Mouse (Mus musculus) forebrain, embryonic 12.5 days (tissue): ENCODE measurements around the gene Slf1. TPM values are rescaled to one million over a fixed set of nuclear protein-coding genes. Genes with fewer than 3 reads are reported as not detected.
A peak's percentile ranks its signal among the peaks of the same experiment; 100 is the strongest.
"Not testable (repeated sequence)": the region's sequence is repeated elsewhere in the genome, so short reads cannot be mapped to it uniquely, and the experiment has no call there.

ENCODE experiments used
- ATAC-seq: fragments of 200-750 bp; cut with Nextera tagmentation; 2 replicates; pipeline ENCODE4 v1.8.0; 2017; ENCODE audit warnings: moderate TSS enrichment; ENCODE audit not compliant: low FRiP score
- H3K27ac ChIP-seq: fragments of 300-500 bp; sonication (generic); 2 replicates; pipeline ENCODE4 v1.5.1; 2016; ENCODE audit warnings: mild to moderate bottlenecking
- H3K27me3 ChIP-seq: fragments of 300-500 bp; sonication (generic); 2 replicates; pipeline ENCODE4 v1.6.1; 2016; ENCODE audit warnings: mild to moderate bottlenecking
- H3K36me3 ChIP-seq: fragments of 300-500 bp; sonication (generic); replicated peaks from 2 replicates; pipeline ENCODE4 v1.6.1; 2016; ENCODE audit warnings: mild to moderate bottlenecking
- H3K4me1 ChIP-seq: fragments of 300-500 bp; sonication (generic); 2 replicates; pipeline ENCODE4 v1.6.1; 2016
- H3K4me2 ChIP-seq: fragments of 300-500 bp; sonication (generic); 2 replicates; pipeline ENCODE4 v1.6.1; 2016; ENCODE audit warnings: mild to moderate bottlenecking, moderate library complexity
- H3K4me3 ChIP-seq: fragments of 300-500 bp; sonication (generic); replicated peaks from 2 replicates; pipeline ENCODE4 v1.5.1; 2016; ENCODE audit warnings: mild to moderate bottlenecking
- H3K9ac ChIP-seq: fragments of 300-500 bp; sonication (generic); 2 replicates; pipeline ENCODE4 v1.6.1; 2016; ENCODE audit warnings: mild to moderate bottlenecking
- H3K9me3 ChIP-seq: fragments of 300-500 bp; sonication (generic); 2 replicates; pipeline ENCODE4 v1.6.1; 2016
- WGBS: fragments of 180-500 bp; shearing (Covaris S2); methylation state at CpG from one replicate; pipeline ENCODE4 v1.1.7; 2016; 5-methylcytosine and 5-hydroxymethylcytosine counted together
- polyA plus RNA-seq: library from polyadenylated mRNA; unstranded; fragments of >200 nt; fragmentation: Nextera tagmentation; extraction: Ambion mirVana; gene quantifications from 2 replicates; pipeline ENCODE4 v1.2.1, GENCODE M21; 2016

Slf1 gene
- polyA plus RNA-seq: 54.9 and 63.8 TPM in 2 replicates

GRCm38 (mm10) chr13:77134931-77135620, at the start of gene Slf1, which contains the start of gene 2210408I21Rik:
Slf1 (minus strand) TSS chr13:77135473.
2210408I21Rik (plus strand) TSS chr13:77135540.
- peak within 1 kb of the TSS; percentile 87 for H3K9ac ChIP-seq
- WGBS: under 1% methylated on average over 65 of the region's 65 CpGs
- no peaks in the 10 kb centered on the region for H3K36me3 ChIP-seq
- H3K27me3 ChIP-seq: no peaks in the 10 kb centered on the region
- H3K9me3 ChIP-seq: no peaks in the 10 kb centered on the region
- H3K4me1 ChIP-seq: peaks cover 5% of the 10 kb centered on the region; the same call in 1 of the 2 replicates
- peak within 1 kb of the TSS; percentile 86 for H3K4me3 ChIP-seq
- peak within 1 kb of the TSS; percentile 61 for H3K4me2 ChIP-seq
- H3K27ac ChIP-seq: peak within 1 kb of the TSS; percentile 95
- ATAC-seq: peak; percentile 98

GRCm38 (mm10) chr13:77177931-77178330, 42.7 kb upstream of the Slf1 start:
- H3K4me1 ChIP-seq: no peaks in the 10 kb centered on the region
- no peaks in the 10 kb centered on the region; the same call in 1 of the 2 replicates for H3K36me3 ChIP-seq
- H3K27ac ChIP-seq: no peak overlapping the region
- H3K4me2 ChIP-seq: no peak overlapping the region
- H3K27me3 ChIP-seq: no peaks in the 10 kb centered on the region
- H3K9ac ChIP-seq: no peak overlapping the region
- no peaks in the 10 kb centered on the region for H3K9me3 ChIP-seq
- no peak overlapping the region for H3K4me3 ChIP-seq
- no peak for ATAC-seq

- Histone ChIP-seq H3K4me3 (no peak overlapping the region), H3K9me3 (no peaks in the 10 kb centered on the region), H3K4me2 (no peak overlapping the region), H3K4me1 (peaks cover 5% of the 10 kb centered on the region; the same call in 1 of the 2 replicates), H3K27ac (no peak overlapping the region), H3K9ac (no peak overlapping the region), H3K36me3 (no peaks in the 10 kb centered on the region), H3K27me3 (no peaks in the 10 kb centered on the region)
- no peak for ATAC-seq
- WGBS: 86% methylated on average over 2 of the region's 2 CpGs
Measured at GRCm38 (mm10) chr13:77140890-77141289, 5.6 kb upstream of the Slf1 start.

- Histone ChIP-seq H3K4me3 (peak overlapping the region; percentile 86), H3K4me2 (peak overlapping the region; percentile 61), H3K27me3 (no peaks in the 10 kb centered on the region), H3K36me3 (no peaks in the 10 kb centered on the region), H3K4me1 (peaks cover 5% of the 10 kb centered on the region; the same call in 1 of the 2 replicates), H3K9ac (peak overlapping the region; percentile 87), H3K27ac (peak overlapping the region; percentile 95; the same call in 1 of the 2 replicates), H3K9me3 (no peaks in the 10 kb centered on the region)
- peak; percentile 78 for ATAC-seq
- under 1% methylated on average over 11 of the region's 11 CpGs for WGBS
Measured at GRCm38 (mm10) chr13:77135621-77135981, 328 bp upstream of the Slf1 start.

GRCm38 (mm10) chr13:77131132-77131531, 4.1 kb downstream of the Slf1 start:
- Histone ChIP-seq H3K4me2 (no peak overlapping the region), H3K27me3 (no peaks in the 10 kb centered on the region), H3K9me3 (no peaks in the 10 kb centered on the region), H3K4me1 (peaks cover under 1% of the 10 kb centered on the region; the same call in 1 of the 2 replicates), H3K4me3 (no peak overlapping the region), H3K27ac (no peak overlapping the region), H3K36me3 (no peaks in the 10 kb centered on the region), H3K9ac (no peak overlapping the region)
- 90% methylated on average over 2 of the region's 2 CpGs for WGBS
- no peak for ATAC-seq

GRCm38 (mm10) chr13:77128240-77128639, 7.0 kb downstream of the Slf1 start:
- ATAC-seq: no peak
- Histone ChIP-seq H3K27me3 (no peaks in the 10 kb centered on the region), H3K27ac (no peak overlapping the region), H3K9ac (no peak overlapping the region), H3K4me1 (no peaks in the 10 kb centered on the region), H3K4me3 (no peak overlapping the region), H3K9me3 (no peaks in the 10 kb centered on the region), H3K36me3 (peaks cover 7% of the 10 kb centered on the region; the same call in 1 of the 2 replicates), H3K4me2 (no peak overlapping the region)
- 95% methylated on average over 2 of the region's 2 CpGs for WGBS

- no peaks in the 10 kb centered on the region for H3K9me3 ChIP-seq
- no peak overlapping the region for H3K9ac ChIP-seq
- H3K4me3 ChIP-seq: no peak overlapping the region
- WGBS: 80% methylated on average over 3 of the region's 3 CpGs
- no peaks in the 10 kb centered on the region for H3K4me1 ChIP-seq
- no peak overlapping the region for H3K27ac ChIP-seq
- H3K27me3 ChIP-seq: no peaks in the 10 kb centered on the region
- peaks cover 9% of the 10 kb centered on the region for H3K36me3 ChIP-seq
- no peak for ATAC-seq
- H3K4me2 ChIP-seq: no peak overlapping the region
Measured at GRCm38 (mm10) chr13:77125159-77125558, 10.1 kb downstream of the Slf1 start.

- WGBS: 95% methylated on average over 4 of the region's 4 CpGs
- no peak overlapping the region for H3K27ac ChIP-seq
Measured at GRCm38 (mm10) chr13:77118695-77119094, 16.6 kb downstream of the Slf1 start.

GRCm38 (mm10) chr13:77107734-77108133, 27.5 kb downstream of the Slf1 start:
- H3K4me3 ChIP-seq: no peak overlapping the region
- ATAC-seq: no peak
- no peaks in the 10 kb centered on the region for H3K27me3 ChIP-seq
- no peak overlapping the region for H3K27ac ChIP-seq
- H3K9ac ChIP-seq: no peak overlapping the region
- no peaks in the 10 kb centered on the region for H3K9me3 ChIP-seq
- H3K4me1 ChIP-seq: no peaks in the 10 kb centered on the region
- no peak overlapping the region for H3K4me2 ChIP-seq
- peaks cover 7% of the 10 kb centered on the region for H3K36me3 ChIP-seq

More at GRCm38 (mm10) chr13:77118695-77119094, 16.6 kb downstream of the Slf1 start:
- Histone ChIP-seq H3K4me3 (no peak overlapping the region), H3K9me3 (no peaks in the 10 kb centered on the region), H3K9ac (no peak overlapping the region), H3K27me3 (no peaks in the 10 kb centered on the region), H3K36me3 (peaks cover 2% of the 10 kb centered on the region; the same call in 1 of the 2 replicates), H3K4me2 (no peak overlapping the region), H3K4me1 (no peaks in the 10 kb centered on the region)
- ATAC-seq: no peak

- H3K27ac ChIP-seq, H3K9ac ChIP-seq, H3K4me1 ChIP-seq, ATAC-seq, H3K4me2 ChIP-seq, H3K9me3 ChIP-seq, H3K27me3 ChIP-seq, H3K4me3 ChIP-seq: not testable (repeated sequence)
- H3K36me3 ChIP-seq: peaks cover 27% of the 10 kb centered on the region
- WGBS: 88% methylated on average over 1 of the region's 1 CpGs
Measured at GRCm38 (mm10) chr13:77092876-77093275, 42.4 kb downstream of the Slf1 start.

- Histone ChIP-seq H3K4me3 (no peak overlapping the region), H3K27me3 (no peaks in the 10 kb centered on the region), H3K4me1 (no peaks in the 10 kb centered on the region), H3K27ac (no peak overlapping the region), H3K4me2 (no peak overlapping the region), H3K36me3 (peaks cover 2% of the 10 kb centered on the region), H3K9ac (no peak overlapping the region), H3K9me3 (peaks cover 5% of the 10 kb centered on the region; the same call in 1 of the 2 replicates)
- ATAC-seq: no peak
Measured at GRCm38 (mm10) chr13:77072030-77072429, 63.2 kb downstream of the Slf1 start.

- Histone ChIP-seq H3K27me3 (no peaks in the 10 kb centered on the region), H3K27ac (no peak overlapping the region), H3K9ac (no peak overlapping the region), H3K9me3 (no peaks in the 10 kb centered on the region), H3K4me3 (no peak overlapping the region), H3K4me2 (no peak overlapping the region), H3K36me3 (no peaks in the 10 kb centered on the region), H3K4me1 (no peaks in the 10 kb centered on the region)
- WGBS: 96% methylated on average over 1 of the region's 1 CpGs
- ATAC-seq: no peak
Measured at GRCm38 (mm10) chr13:77068847-77069246, 66.4 kb downstream of the Slf1 start.

GRCm38 (mm10) chr13:77063221-77063620, 72.1 kb downstream of the Slf1 start:
- H3K4me2 ChIP-seq: no peak overlapping the region
- no peak for ATAC-seq
- no peak overlapping the region for H3K9ac ChIP-seq
- H3K4me3 ChIP-seq: no peak overlapping the region
- whole genome bisulfite sequencing: 96% methylated on average over 1 of the region's 1 CpGs
- no peaks in the 10 kb centered on the region for H3K4me1 ChIP-seq
- no peaks in the 10 kb centered on the region for H3K27me3 ChIP-seq
- H3K36me3 ChIP-seq: peaks cover 3% of the 10 kb centered on the region
- H3K27ac ChIP-seq: no peak overlapping the region
- H3K9me3 ChIP-seq: no peaks in the 10 kb centered on the region
